In genomic region chr4:82306045-82306444, GRCm38 (mm10) we compare ENCODE assay signal across 13 mouse cellular contexts.
DNase-seq lines count a peak whose midpoint lies in the region; ATAC-seq lines count a peak whose summit lies in the region.
"Had no signal": no experiment of that assay in that cellular context is flagged by ENCODE, and none has a peak within 500 bp of the region (broad histone marks: within the 10 kb centered on the region; RNA-seq: fewer than 3 reads in every experiment).

No protein-coding gene starts in this region.

- H3K4me2 ChIP-seq in heart, embryonic 15.5 days, result no peak overlapping the region
- no peak overlapping the region for H3K4me2 ChIP-seq in lung, embryonic 15.5 days
- H3K4me2 ChIP-seq in forebrain, embryonic 13.5 days, result no peak overlapping the region
- H3K4me2 ChIP-seq in neural tube, embryonic 13.5 days, result no peak overlapping the region

- WGBS in heart, embryonic 15.5 days, result 55% methylated on average over 6 of the region's 6 CpGs
- 10% methylated on average over 6 of the region's 6 CpGs for WGBS in lung, embryonic 15.5 days
- 82% methylated on average over 6 of the region's 6 CpGs for WGBS in forebrain, embryonic 13.5 days
- WGBS in neural tube, embryonic 13.5 days, result 81% methylated on average over 6 of the region's 6 CpGs

- no peak overlapping the region for H3K4me3 ChIP-seq in heart, embryonic 15.5 days
- H3K4me3 ChIP-seq in lung, embryonic 15.5 days, result no peak overlapping the region
- no peak overlapping the region for H3K4me3 ChIP-seq in forebrain, embryonic 13.5 days
- H3K4me3 ChIP-seq in neural tube, embryonic 13.5 days, result no peak overlapping the region

- DNase-seq in heart, postnatal 4 days, result no peak
- DNase-seq in lung, adult 18-20 months, result no peak
- DNase-seq in left cerebral cortex, postnatal 10 days (ENCODE audit: extremely low spot score in 1 of 2, low spot score in 2 of 2), result no peak
- DNase-seq: adrenal gland, postnatal 25 days; cerebellum, adult 2 months; left cerebral cortex, postnatal 4 days; right cerebral cortex, adult 18-20 months had no signal

- intact Hi-C loops in left cerebral cortex, postnatal 10 days (cut with DNase I), result loop anchor here (10.0 kb wide), 1 partner anchor 741 kb away; no protein-coding TSS in a partner anchor

- H3K36me3 ChIP-seq in heart, embryonic 15.5 days, result peaks cover 26% of the 10 kb centered on the region
- H3K36me3 ChIP-seq in lung, embryonic 15.5 days, result peaks cover 29% of the 10 kb centered on the region
- peaks cover 30% of the 10 kb centered on the region for H3K36me3 ChIP-seq in forebrain, embryonic 13.5 days (ENCODE audit: poor library complexity, severe bottlenecking)
- H3K36me3 ChIP-seq in neural tube, embryonic 13.5 days, result peaks cover 9% of the 10 kb centered on the region

- H3K4me1 ChIP-seq in heart, embryonic 15.5 days (replicated peaks), result peaks cover 35% of the 10 kb centered on the region
- peaks cover 46% of the 10 kb centered on the region for H3K4me1 ChIP-seq in lung, embryonic 15.5 days
- H3K4me1 ChIP-seq in forebrain, embryonic 13.5 days, result peaks cover 55% of the 10 kb centered on the region
- H3K4me1 ChIP-seq in neural tube, embryonic 13.5 days (replicated peaks), result peaks cover 59% of the 10 kb centered on the region

- no peak for ATAC-seq in heart, embryonic 15.5 days (replicated peaks; ENCODE audit: insufficient number of reproducible peaks, insufficient read depth, low FRiP score, low read depth)
- ATAC-seq in lung, embryonic 15.5 days (ENCODE audit: borderline replicate concordance, extremely low read depth, low FRiP score, low TSS enrichment), result peak; percentile 68; the same call in 1 of the 2 replicates
- ATAC-seq in forebrain, embryonic 13.5 days, result no peak
- ATAC-seq in neural tube, embryonic 13.5 days (ENCODE audit: low read depth), result no peak
- ATAC-seq in megakaryocyte, adult 5-6 weeks (ENCODE audit: poor library complexity, severe bottlenecking), result no peak
- ATAC-seq: CD4-positive, CD25-positive, alpha-beta regulatory T cell, adult 4 months had no signal

- H3K27me3 ChIP-seq in heart, embryonic 15.5 days, result no peaks in the 10 kb centered on the region
- no peaks in the 10 kb centered on the region for H3K27me3 ChIP-seq in lung, embryonic 15.5 days
- no peaks in the 10 kb centered on the region for H3K27me3 ChIP-seq in forebrain, embryonic 13.5 days
- H3K27me3 ChIP-seq in neural tube, embryonic 13.5 days, result no peaks in the 10 kb centered on the region

- H3K27ac ChIP-seq in heart, embryonic 15.5 days, result peak overlapping the region; percentile 81
- H3K27ac ChIP-seq in lung, embryonic 15.5 days, result peak overlapping the region; percentile 95
- H3K27ac ChIP-seq in forebrain, embryonic 13.5 days, result peak overlapping the region; percentile 93
- peak overlapping the region; percentile 81 for H3K27ac ChIP-seq in neural tube, embryonic 13.5 days (replicated peaks)

- no peaks in the 10 kb centered on the region for H3K9me3 ChIP-seq in heart, embryonic 15.5 days (replicated peaks)
- H3K9me3 ChIP-seq in lung, embryonic 15.5 days, result no peaks in the 10 kb centered on the region
- no peaks in the 10 kb centered on the region for H3K9me3 ChIP-seq in forebrain, embryonic 13.5 days (replicated peaks)
- no peaks in the 10 kb centered on the region for H3K9me3 ChIP-seq in neural tube, embryonic 13.5 days

- H3K9ac ChIP-seq in heart, embryonic 15.5 days, result no peak overlapping the region
- H3K9ac ChIP-seq in lung, embryonic 15.5 days, result no peak overlapping the region
- H3K9ac ChIP-seq in forebrain, embryonic 13.5 days, result no peak overlapping the region
- no peak overlapping the region for H3K9ac ChIP-seq in neural tube, embryonic 13.5 days
